Mouse (Mus musculus) brain, embryonic 14.5 days (tissue): ENCODE measurements at regions not wholly inside any gene's neighbourhood (a gene's known extent, or its start where the extent isn't known, plus 50 kb on each side); places are given as distances from the start of the nearest gene placed in this dataset.

Source experiments
- CTCF ChIP-seq: fragments of 200-500 bp; IDR thresholded peaks from 2 replicates; pipeline ENCODE4 v1.5.1; 2012; ENCODE audit warnings: inconsistent platforms, mild to moderate bottlenecking, moderate library complexity, borderline replicate concordance; ENCODE audit not compliant: insufficient read depth, insufficient read length; ENCODE audit errors: extremely low read depth
- POLR2A ChIP-seq: fragments of 200-500 bp; IDR thresholded peaks from 2 replicates; pipeline ENCODE4 v1.6.1; 2012; ENCODE audit warnings: mild to moderate bottlenecking, inconsistent platforms, borderline replicate concordance; ENCODE audit not compliant: poor library complexity, insufficient read depth, insufficient read length, severe bottlenecking; ENCODE audit errors: extremely low read depth

GRCm38 (mm10) chrX:142490093-142490717 lies 99.9 kb upstream of the Acsl4 start:
- TF ChIP-seq CTCF (no peak), POLR2A (no peak)
